Mouse (Mus musculus) forebrain, embryonic 11.5 days (tissue): Measurements from ENCODE around the gene Bbs1. TPM values are rescaled to one million over a fixed set of nuclear protein-coding genes. Genes with fewer than 3 reads are reported as not detected.
A peak's percentile ranks its signal among the peaks of the same experiment; 100 is the strongest.

ENCODE experiments used
- ATAC-seq: fragments of 200-750 bp; cut with Nextera tagmentation; replicated peaks from 2 replicates; pipeline ENCODE4 v1.8.0; 2017; ENCODE audit warnings: moderate TSS enrichment; ENCODE audit not compliant: low FRiP score
- DNase-seq: peaks from one replicate; pipeline ENCODE4 v3.0.0-alpha.2; 2017; ENCODE audit warnings: low spot score
- H3K27ac ChIP-seq: fragments of 300-500 bp; sonication (generic); 2 replicates; pipeline ENCODE4 v1.5.1; 2014; ENCODE audit warnings: low read depth, low read length
- H3K27me3 ChIP-seq: fragments of 300-500 bp; sonication (generic); 2 replicates; pipeline ENCODE4 v1.6.1; 2014; ENCODE audit warnings: mild to moderate bottlenecking, low read length, mixed read lengths; ENCODE audit not compliant: control insufficient read depth, insufficient read depth
- H3K36me3 ChIP-seq: fragments of 300-500 bp; sonication (generic); 2 replicates; pipeline ENCODE4 v1.6.1; 2014; ENCODE audit warnings: mild to moderate bottlenecking, low read length, moderate library complexity, mixed read lengths; ENCODE audit not compliant: control insufficient read depth, insufficient read depth
- H3K4me1 ChIP-seq: fragments of 300-500 bp; sonication (generic); replicated peaks from 2 replicates; pipeline ENCODE4 v1.6.1; 2014; ENCODE audit warnings: low read length, mixed read lengths; ENCODE audit not compliant: control insufficient read depth, insufficient read depth
- H3K4me2 ChIP-seq: fragments of 300-500 bp; sonication (generic); 2 replicates; pipeline ENCODE4 v1.6.1; 2014; ENCODE audit warnings: low read depth, mild to moderate bottlenecking, low read length, moderate library complexity, mixed read lengths; ENCODE audit not compliant: severe bottlenecking
- H3K4me3 ChIP-seq: fragments of 300-500 bp; sonication (generic); 2 replicates; pipeline ENCODE4 v1.5.1; 2014; ENCODE audit warnings: low read depth, low read length
- H3K9ac ChIP-seq: fragments of 300-500 bp; sonication (generic); 2 replicates; pipeline ENCODE4 v1.6.1; 2014; ENCODE audit warnings: low read length
- H3K9me3 ChIP-seq: fragments of 300-500 bp; sonication (generic); 2 replicates; pipeline ENCODE4 v1.6.1; 2016; ENCODE audit warnings: low read length, mixed read lengths; ENCODE audit not compliant: control insufficient read depth
- WGBS: fragments of 180-500 bp; shearing (Covaris S2); extraction: QIAGEN DNeasy Blood & Tissue Kit; methylation state at CpG from one replicate; pipeline ENCODE4 v1.1.7; 2014; 5-methylcytosine and 5-hydroxymethylcytosine counted together
- polyA plus RNA-seq: library from polyadenylated mRNA; unstranded; fragments of >200 nt; fragmentation: Nextera tagmentation; extraction: Ambion mirVana; gene quantifications from 2 replicates; pipeline ENCODE4 v1.2.1, GENCODE M21; 2014

Bbs1 gene
- polyA plus RNA-seq, 1 experiment from 2014 or later: 13.9 TPM

DNA sequence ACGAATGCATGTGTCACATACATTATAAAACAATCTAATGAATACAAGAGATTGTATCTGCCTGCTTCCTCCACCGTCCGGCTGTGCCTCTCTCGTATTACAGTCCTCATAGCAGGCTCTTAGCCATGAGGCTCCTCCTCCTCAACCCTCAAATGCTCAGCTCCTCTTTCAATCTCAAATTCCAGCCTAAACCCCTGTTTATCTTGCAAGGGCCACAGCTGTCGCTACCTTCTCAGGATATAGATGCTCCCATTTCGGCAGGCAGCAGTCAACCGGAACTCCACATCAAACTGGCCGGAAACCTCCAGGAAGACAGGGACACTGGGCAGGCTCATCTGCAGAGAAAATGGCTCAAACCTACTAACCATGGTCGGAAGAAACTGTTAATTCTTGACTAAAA lies 7.5 kb downstream of the Bbs1 start:
- H3K4me3 ChIP-seq: no peak overlapping the region
- no peak overlapping the region for H3K27ac ChIP-seq
- no peaks in the 10 kb centered on the region for H3K27me3 ChIP-seq
- no peaks in the 10 kb centered on the region for H3K9me3 ChIP-seq
- ATAC-seq: no peak
- DNase-seq: no peak
- H3K36me3 ChIP-seq: no peaks in the 10 kb centered on the region; the same call in 1 of the 2 replicates
- H3K4me1 ChIP-seq: no peaks in the 10 kb centered on the region
- no peak overlapping the region for H3K4me2 ChIP-seq
- WGBS: 83% methylated on average over 9 of the region's 9 CpGs
- H3K9ac ChIP-seq: no peak overlapping the region

DNA sequence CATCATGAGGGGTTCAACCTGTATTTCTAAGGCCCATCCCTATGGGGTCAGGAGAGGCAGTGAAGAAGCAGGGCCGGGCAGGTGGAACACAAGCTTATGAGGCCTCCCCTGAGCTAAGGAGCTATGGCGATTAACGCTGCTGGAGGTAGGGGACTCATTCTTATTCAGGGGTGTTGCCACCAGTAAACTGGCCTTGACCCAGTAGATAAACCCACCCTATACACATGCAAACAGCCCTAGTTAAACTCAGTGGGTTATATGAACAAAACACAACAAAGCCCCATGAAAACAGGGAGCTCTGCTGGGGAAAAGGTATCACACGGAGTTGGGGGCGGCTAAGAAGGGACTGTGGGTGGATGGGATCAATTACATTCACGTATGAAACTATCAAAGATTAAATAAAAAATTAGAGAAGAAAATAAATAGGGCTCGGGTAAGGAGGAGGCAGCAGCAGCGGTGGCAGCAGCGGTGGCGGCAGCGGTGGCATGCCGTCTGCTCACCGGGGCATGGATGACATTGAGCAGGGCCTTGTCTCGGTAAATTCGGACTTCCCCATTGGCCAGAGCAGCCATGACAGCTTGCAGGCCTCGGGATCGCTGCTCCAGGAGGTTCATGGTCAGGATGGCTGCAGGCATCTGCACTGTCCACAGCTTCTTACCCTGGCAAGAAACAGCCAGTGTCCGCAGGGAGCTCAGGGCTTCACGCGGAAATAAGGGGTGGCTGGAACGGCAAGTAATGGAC lies 9.5 kb downstream of the Bbs1 start:
- Histone ChIP-seq H3K4me1 (no peaks in the 10 kb centered on the region), H3K9ac (no peak overlapping the region), H3K36me3 (no peaks in the 10 kb centered on the region; the same call in 1 of the 2 replicates), H3K27me3 (no peaks in the 10 kb centered on the region), H3K9me3 (no peaks in the 10 kb centered on the region), H3K4me2 (no peak overlapping the region), H3K27ac (no peak overlapping the region), H3K4me3 (no peak overlapping the region)
- DNase-seq: no peak
- WGBS: 56% methylated on average over 21 of the region's 21 CpGs
- ATAC-seq: no peak

DNA sequence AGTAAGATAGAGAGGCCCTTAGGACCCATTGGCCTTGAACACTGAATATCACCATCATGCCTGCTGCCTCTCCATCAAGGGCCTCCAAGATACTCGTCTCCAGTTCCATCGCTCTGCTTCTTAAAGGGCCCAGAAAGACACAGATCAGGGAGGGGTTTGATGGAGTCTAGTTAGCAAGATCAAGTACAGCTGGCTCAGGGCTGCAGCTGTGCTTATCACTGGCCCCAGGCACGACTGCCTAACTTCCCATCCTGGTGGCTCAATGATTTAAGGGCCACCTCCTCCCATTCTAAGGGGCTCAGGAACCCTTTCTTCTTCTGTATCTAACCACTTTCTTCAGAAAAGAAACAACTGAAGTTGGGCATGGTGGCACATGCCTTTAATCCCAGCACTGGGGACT lies 14.6 kb downstream of the Bbs1 start:
- no peak for DNase-seq
- H3K4me3 ChIP-seq: no peak overlapping the region
- WGBS: 77% methylated on average over 3 of the region's 3 CpGs

DNA sequence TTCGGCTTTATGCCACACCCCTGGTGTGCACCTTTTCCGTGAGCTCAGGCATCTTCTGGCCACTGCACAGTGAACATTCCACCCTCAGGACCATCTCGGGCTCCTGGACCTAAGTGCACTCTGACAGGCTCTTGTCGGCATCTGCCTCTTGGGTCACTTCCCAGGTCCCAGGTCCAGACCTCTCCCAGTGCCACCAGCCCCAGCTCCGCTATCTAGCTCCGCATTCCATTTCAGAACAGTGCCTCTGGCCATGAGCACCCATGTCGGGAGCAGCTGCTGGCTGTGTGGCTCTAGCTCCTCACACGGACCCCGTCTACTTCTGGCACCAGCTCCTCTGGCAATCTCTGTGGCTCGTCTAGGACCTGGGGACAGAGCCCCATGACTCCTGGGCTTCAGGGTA lies 16.6 kb downstream of the Bbs1 start:
- Histone ChIP-seq H3K4me2 (no peak overlapping the region), H3K9ac (no peak overlapping the region), H3K36me3 (no peaks in the 10 kb centered on the region; the same call in 1 of the 2 replicates), H3K9me3 (no peaks in the 10 kb centered on the region), H3K4me3 (no peak overlapping the region), H3K4me1 (no peaks in the 10 kb centered on the region), H3K27me3 (no peaks in the 10 kb centered on the region), H3K27ac (no peak overlapping the region)
- no peak for ATAC-seq
- WGBS: 91% methylated on average over 10 of the region's 10 CpGs
- DNase-seq: no peak

More for the DNA sequence above, 14.6 kb downstream of the Bbs1 start:
- no peak for ATAC-seq
- no peaks in the 10 kb centered on the region for H3K4me1 ChIP-seq
- no peak overlapping the region for H3K4me2 ChIP-seq
- no peaks in the 10 kb centered on the region for H3K9me3 ChIP-seq
- no peaks in the 10 kb centered on the region for H3K27me3 ChIP-seq
- H3K36me3 ChIP-seq: no peaks in the 10 kb centered on the region; the same call in 1 of the 2 replicates
- no peak overlapping the region for H3K27ac ChIP-seq
- no peak overlapping the region for H3K9ac ChIP-seq

DNA sequence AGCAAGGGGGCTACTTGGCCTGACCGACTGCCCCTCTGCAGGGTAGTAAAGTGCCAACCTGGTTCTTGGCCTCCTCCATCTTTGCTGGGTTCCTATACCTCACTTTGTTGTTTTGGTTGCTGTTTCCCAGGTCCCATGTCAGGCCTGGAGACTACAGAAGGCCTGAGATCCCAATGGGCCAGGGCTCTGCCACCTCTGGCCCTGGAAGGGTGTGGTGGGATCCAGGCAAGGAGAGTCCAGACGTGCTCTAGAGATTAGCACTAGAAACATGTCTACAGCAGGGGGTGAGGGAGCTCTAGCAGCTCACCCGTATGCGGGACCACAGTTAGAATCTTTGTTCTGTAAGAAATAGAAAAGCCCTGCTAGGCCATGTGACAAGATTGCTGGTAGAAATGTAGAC lies 22.5 kb downstream of the Bbs1 start:
- no peaks in the 10 kb centered on the region for H3K36me3 ChIP-seq
- 90% methylated on average over 4 of the region's 4 CpGs for WGBS
- DNase-seq: no peak
- H3K27ac ChIP-seq: no peak overlapping the region
- peaks cover 3% of the 10 kb centered on the region; the same call in 1 of the 2 replicates for H3K4me1 ChIP-seq
- H3K27me3 ChIP-seq: no peaks in the 10 kb centered on the region
- no peaks in the 10 kb centered on the region for H3K9me3 ChIP-seq
- H3K9ac ChIP-seq: no peak overlapping the region
- no peak overlapping the region for H3K4me2 ChIP-seq
- ATAC-seq: no peak
- no peak overlapping the region for H3K4me3 ChIP-seq

DNA sequence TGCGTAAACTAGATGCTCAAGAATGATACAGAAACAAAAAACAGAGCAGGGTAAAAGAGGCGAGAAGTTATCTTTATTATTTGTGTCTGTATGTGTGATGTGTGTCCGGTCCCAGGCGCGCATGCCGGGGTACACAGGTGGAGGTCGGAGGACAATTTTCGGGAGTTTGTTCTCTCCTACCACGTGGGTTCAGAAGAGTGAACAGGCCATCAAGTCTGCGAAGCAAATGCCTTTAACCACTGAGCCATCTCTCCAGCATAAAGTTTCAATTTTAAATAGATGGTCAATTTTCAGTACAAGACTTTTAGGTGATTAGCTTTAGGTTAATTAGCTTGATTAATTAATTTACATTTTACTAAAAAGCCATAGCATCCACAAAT lies 27.1 kb downstream of the Bbs1 start:
- Histone ChIP-seq H3K4me2 (peak overlapping the region; percentile 91), H3K36me3 (no peaks in the 10 kb centered on the region), H3K4me3 (peak overlapping the region; percentile 88), H3K9me3 (no peaks in the 10 kb centered on the region), H3K9ac (no peak overlapping the region), H3K4me1 (peaks cover 8% of the 10 kb centered on the region; the same call in 1 of the 2 replicates), H3K27me3 (no peaks in the 10 kb centered on the region; the same call in 1 of the 2 replicates), H3K27ac (no peak overlapping the region)
- WGBS: 63% methylated on average over 10 of the region's 10 CpGs
- ATAC-seq (no peak), DNase-seq (no peak)

DNA sequence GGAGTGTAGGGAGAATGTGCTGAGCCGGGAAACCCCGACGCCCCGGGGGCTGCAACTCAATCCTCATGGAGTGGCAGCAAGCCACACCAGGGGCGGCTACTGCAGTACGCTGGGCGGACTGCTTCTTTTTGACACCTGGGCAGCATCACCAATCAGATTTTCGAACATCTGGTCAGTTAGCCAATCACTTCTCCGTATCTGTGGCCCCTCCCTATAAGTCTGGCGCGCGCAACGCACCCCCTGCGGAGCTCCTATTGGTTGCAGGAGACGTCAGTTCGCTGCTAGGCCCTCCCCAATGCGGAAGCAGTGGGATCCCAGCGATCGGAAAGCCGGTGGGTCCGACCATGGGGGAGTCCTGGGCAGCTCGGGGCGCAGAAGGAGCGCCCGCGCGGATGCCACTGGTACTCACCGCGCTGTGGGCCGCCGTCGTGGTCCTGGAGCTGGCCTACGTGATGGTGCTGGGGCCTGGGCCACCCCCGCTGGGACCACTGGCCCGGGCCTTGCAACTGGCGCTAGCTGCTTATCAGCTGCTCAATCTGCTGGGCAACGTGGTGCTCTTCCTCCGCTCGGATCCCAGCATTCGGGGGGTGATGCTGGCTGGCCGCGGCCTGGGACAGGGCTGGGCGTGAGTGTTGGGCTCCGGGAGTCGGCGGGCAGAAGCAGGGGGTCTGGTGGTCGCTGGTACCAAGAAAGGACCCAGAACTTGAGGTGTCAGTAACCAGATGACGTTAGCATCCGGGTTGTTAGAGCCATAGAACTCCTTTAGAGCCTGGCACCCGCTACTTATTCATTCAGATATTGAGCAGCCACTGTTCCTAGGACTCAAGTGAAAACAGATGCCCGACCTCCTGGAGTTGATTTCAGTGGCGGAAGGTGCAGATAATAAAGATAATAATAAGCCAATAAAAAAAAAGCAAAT lies 27.8 kb downstream of the Bbs1 start, which contains the start of gene Zdhhc24:
TSS of gene Zdhhc24 (plus strand) at position 264 of the 919 bp plus-strand sequence.
- Histone ChIP-seq H3K9ac (peak within 1 kb of the TSS; percentile 81), H3K27ac (no peak within 1 kb of the TSS), H3K4me1 (peaks cover 8% of the 10 kb centered on the region; the same call in 1 of the 2 replicates), H3K4me3 (peak within 1 kb of the TSS; percentile 88), H3K27me3 (no peaks in the 10 kb centered on the region; the same call in 1 of the 2 replicates), H3K4me2 (peak within 1 kb of the TSS; percentile 91), H3K9me3 (no peaks in the 10 kb centered on the region), H3K36me3 (no peaks in the 10 kb centered on the region)
- ATAC-seq (peak; percentile 96), DNase-seq (peak; percentile 97)
- WGBS: 2% methylated on average over 52 of the region's 52 CpGs

DNA sequence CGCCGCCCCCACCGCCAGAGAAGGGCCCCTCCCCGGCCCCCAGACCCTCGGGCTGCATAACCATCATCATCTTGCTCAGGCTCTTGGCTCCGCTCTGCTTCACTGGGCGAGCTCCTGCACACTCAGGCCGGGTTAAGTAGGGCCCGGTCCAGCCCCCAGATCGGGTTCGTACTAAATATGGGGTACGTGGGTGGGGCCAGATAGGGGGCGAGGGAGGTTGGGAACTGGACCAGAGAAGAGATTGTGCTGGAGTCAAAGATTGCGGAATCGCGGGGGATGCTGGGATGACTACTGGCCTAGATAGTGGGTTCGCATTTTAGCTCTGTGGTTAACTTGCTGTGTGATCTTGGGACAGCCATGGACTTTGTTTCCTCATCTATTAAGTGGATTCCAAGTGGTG lies 28.6 kb downstream of the Bbs1 start, which contains the start of gene Actn3:
TSS of gene Actn3 (minus strand) at position 125 of the 400 bp plus-strand sequence.
- ATAC-seq: no peak

More for the DNA sequence above, 28.6 kb downstream of the Bbs1 start, which contains the start of gene Actn3:
- Histone ChIP-seq H3K36me3 (no peaks in the 10 kb centered on the region), H3K4me1 (peaks cover 8% of the 10 kb centered on the region; the same call in 1 of the 2 replicates), H3K4me3 (peak within 1 kb of the TSS; percentile 88), H3K27me3 (no peaks in the 10 kb centered on the region; the same call in 1 of the 2 replicates), H3K9me3 (no peaks in the 10 kb centered on the region), H3K4me2 (peak within 1 kb of the TSS; percentile 91), H3K9ac (peak within 1 kb of the TSS; percentile 81), H3K27ac (no peak within 1 kb of the TSS)
- no peak for DNase-seq
- 5% methylated on average over 17 of the region's 17 CpGs for WGBS
